Mouse (Mus musculus) stomach, embryonic 15.5 days (tissue): ENCODE results near the gene Fcgr3. TPM values are rescaled to one million over a fixed set of nuclear protein-coding genes. Genes with fewer than 3 reads are reported as not detected.
A peak's percentile ranks its signal among the peaks of the same experiment; 100 is the strongest.
"Not testable (repeated sequence)": the region's sequence is repeated elsewhere in the genome, so short reads cannot be mapped to it uniquely, and the experiment has no call there.

Experiments
- ATAC-seq: fragments of 200-750 bp; cut with Nextera tagmentation; 2 replicates; pipeline ENCODE4 v1.8.0; 2017; ENCODE audit warnings: low read depth, moderate number of reproducible peaks, moderate TSS enrichment; ENCODE audit not compliant: insufficient read depth, low FRiP score
- H3K27ac ChIP-seq: fragments of 300-500 bp; sonication (generic); 2 replicates; pipeline ENCODE4 v1.5.1; 2015; ENCODE audit warnings: mild to moderate bottlenecking, inconsistent platforms
- H3K27me3 ChIP-seq: fragments of 300-500 bp; sonication (generic); replicated peaks from 2 replicates; pipeline ENCODE4 v1.6.1; 2015; ENCODE audit warnings: inconsistent platforms
- H3K36me3 ChIP-seq: fragments of 300-500 bp; sonication (generic); 2 replicates; pipeline ENCODE4 v1.6.1; 2015; ENCODE audit warnings: inconsistent platforms
- H3K4me1 ChIP-seq: fragments of 300-500 bp; sonication (generic); 2 replicates; pipeline ENCODE4 v1.6.1; 2015; ENCODE audit warnings: inconsistent platforms
- H3K4me2 ChIP-seq: fragments of 300-500 bp; sonication (generic); 2 replicates; pipeline ENCODE4 v1.6.1; 2015; ENCODE audit warnings: mild to moderate bottlenecking, inconsistent platforms
- H3K4me3 ChIP-seq: fragments of 300-500 bp; sonication (generic); replicated peaks from 2 replicates; pipeline ENCODE4 v1.5.1; 2015; ENCODE audit warnings: inconsistent platforms
- H3K9ac ChIP-seq: fragments of 300-500 bp; sonication (generic); 2 replicates; pipeline ENCODE4 v1.6.1; 2015; ENCODE audit warnings: inconsistent platforms
- H3K9me3 ChIP-seq: fragments of 300-500 bp; sonication (generic); 2 replicates; pipeline ENCODE4 v1.6.1; 2016; ENCODE audit warnings: inconsistent platforms
- WGBS: fragments of 180-500 bp; shearing (Covaris S2); methylation state at CpG from one replicate; pipeline ENCODE4 v1.1.7; 2015; 5-methylcytosine and 5-hydroxymethylcytosine counted together
- polyA plus RNA-seq: library from polyadenylated mRNA; unstranded; fragments of >200 nt; fragmentation: Nextera tagmentation; extraction: Ambion mirVana; gene quantifications from 2 replicates; pipeline ENCODE4 v1.2.1, GENCODE M21; 2015

Gene Fcgr3
- polyA plus RNA-seq, 1 experiment from 2014 or later, result 18.7 TPM

- under 1% methylated on average over 40 of the region's 40 CpGs for WGBS
- H3K4me3 ChIP-seq, result peak overlapping the region; percentile 66
These were observed 37.2 kb upstream of the Fcgr3 start for GRCm38 (mm10) chr1:171101733-171102546.

DNA sequence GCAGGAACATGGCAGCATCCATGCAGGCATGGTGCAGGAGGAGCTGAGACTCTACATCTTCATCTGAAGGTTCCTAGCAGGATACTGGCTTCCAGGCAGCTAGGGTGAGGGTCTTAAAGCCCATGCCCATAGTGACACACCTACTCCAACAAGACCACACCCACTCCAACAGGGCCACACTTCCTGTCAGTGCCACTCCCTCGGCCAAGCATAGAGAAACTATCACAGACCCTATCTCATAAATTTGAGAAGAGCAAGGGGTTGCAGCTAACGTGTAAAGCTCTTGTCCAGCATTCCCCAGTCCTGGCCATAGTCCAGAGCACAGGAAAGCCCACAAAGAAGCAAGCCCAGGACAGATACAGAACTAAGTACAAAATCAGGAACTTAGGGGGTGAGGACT lies 36.3 kb upstream of the Fcgr3 start:
- Histone ChIP-seq H3K27me3 (no peaks in the 10 kb centered on the region), H3K9me3 (no peaks in the 10 kb centered on the region), H3K9ac (no peak overlapping the region), H3K4me2 (no peak overlapping the region), H3K4me1 (0 out of 2 replicates have a peak, but pooled peaks cover 4% of the 10 kb centered on the region), H3K4me3 (no peak overlapping the region), H3K27ac (no peak overlapping the region), H3K36me3 (no peaks in the 10 kb centered on the region)
- WGBS, result 37% methylated on average over 2 of the region's 2 CpGs
- ATAC-seq, result no peak

More at GRCm38 (mm10) chr1:171101733-171102546, 37.2 kb upstream of the Fcgr3 start:
- ATAC-seq, result peak; percentile 74
- Histone ChIP-seq H3K4me2 (peak overlapping the region; percentile 64), H3K9me3 (no peaks in the 10 kb centered on the region), H3K36me3 (no peaks in the 10 kb centered on the region), H3K4me1 (0 out of 2 replicates have a peak, but pooled peaks cover 4% of the 10 kb centered on the region), H3K27me3 (no peaks in the 10 kb centered on the region), H3K27ac (peak overlapping the region; percentile 74), H3K9ac (peak overlapping the region; percentile 12; the same call in 1 of the 2 replicates)

GRCm38 (mm10) chr1:171097612-171098011 lies 32.9 kb upstream of the Fcgr3 start:
- WGBS, result 35% methylated on average over 2 of the region's 2 CpGs

DNA sequence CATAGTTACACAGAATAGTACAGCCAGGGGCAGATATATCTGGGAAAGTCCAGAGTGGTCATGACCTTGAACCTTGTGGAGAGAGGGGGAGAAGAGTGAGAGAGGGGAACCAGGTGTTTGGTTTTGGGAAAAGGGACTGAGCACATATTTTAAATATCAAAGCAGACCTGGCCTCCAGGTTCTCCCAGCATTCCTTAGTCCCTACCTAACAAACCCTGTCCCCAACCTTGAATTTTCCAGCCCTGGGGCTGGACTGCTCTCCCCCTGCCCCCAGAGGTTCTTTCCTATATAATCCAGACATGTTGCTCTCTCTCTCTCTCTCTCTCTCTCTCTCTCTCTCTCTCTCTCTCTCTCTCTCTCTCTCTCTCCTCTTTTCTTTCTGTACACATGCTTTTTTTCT lies 32.4 kb upstream of the Fcgr3 start:
- no peak overlapping the region for H3K4me2 ChIP-seq
- H3K9me3 ChIP-seq, result no peaks in the 10 kb centered on the region
- no peak overlapping the region for H3K27ac ChIP-seq
- no peaks in the 10 kb centered on the region for H3K36me3 ChIP-seq
- 0 out of 2 replicates have a peak, but pooled peaks cover 3% of the 10 kb centered on the region for H3K4me1 ChIP-seq
- no peaks in the 10 kb centered on the region for H3K27me3 ChIP-seq
- H3K9ac ChIP-seq, result no peak overlapping the region
- H3K4me3 ChIP-seq, result no peak overlapping the region
- ATAC-seq, result no peak

More at GRCm38 (mm10) chr1:171097612-171098011, 32.9 kb upstream of the Fcgr3 start:
- Histone ChIP-seq H3K27ac (no peak overlapping the region), H3K4me3 (no peak overlapping the region), H3K4me2 (no peak overlapping the region), H3K9ac (no peak overlapping the region), H3K36me3 (no peaks in the 10 kb centered on the region), H3K4me1 (0 out of 2 replicates have a peak, but pooled peaks cover 3% of the 10 kb centered on the region), H3K27me3 (no peaks in the 10 kb centered on the region), H3K9me3 (no peaks in the 10 kb centered on the region)
- no peak for ATAC-seq

- H3K4me3 ChIP-seq, result 0 out of 2 replicates have a peak overlapping the region, but pooled peaks have one; percentile 2
- H3K9me3 ChIP-seq, result no peaks in the 10 kb centered on the region
- 16% methylated on average over 10 of the region's 10 CpGs for WGBS
- 0 out of 2 replicates have a peak, but pooled peaks cover 3% of the 10 kb centered on the region for H3K4me1 ChIP-seq
- H3K27me3 ChIP-seq, result no peaks in the 10 kb centered on the region
- H3K27ac ChIP-seq, result peak overlapping the region; percentile 44; the same call in 1 of the 2 replicates
- peak; percentile 57 for ATAC-seq
- no peaks in the 10 kb centered on the region for H3K36me3 ChIP-seq
- H3K4me2 ChIP-seq, result peak overlapping the region; percentile 42
- no peak overlapping the region for H3K9ac ChIP-seq
These were observed 31.6 kb upstream of the Fcgr3 start for GRCm38 (mm10) chr1:171096110-171096964.

GRCm38 (mm10) chr1:171094424-171094823 lies 29.7 kb upstream of the Fcgr3 start:
- Histone ChIP-seq H3K36me3 (no peaks in the 10 kb centered on the region), H3K4me1 (0 out of 2 replicates have a peak, but pooled peaks cover 3% of the 10 kb centered on the region), H3K27ac (no peak overlapping the region), H3K4me2 (no peak overlapping the region), H3K9ac (no peak overlapping the region), H3K9me3 (no peaks in the 10 kb centered on the region), H3K27me3 (no peaks in the 10 kb centered on the region), H3K4me3 (no peak overlapping the region)
- no peak for ATAC-seq
- WGBS, result 57% methylated on average over 4 of the region's 4 CpGs

DNA sequence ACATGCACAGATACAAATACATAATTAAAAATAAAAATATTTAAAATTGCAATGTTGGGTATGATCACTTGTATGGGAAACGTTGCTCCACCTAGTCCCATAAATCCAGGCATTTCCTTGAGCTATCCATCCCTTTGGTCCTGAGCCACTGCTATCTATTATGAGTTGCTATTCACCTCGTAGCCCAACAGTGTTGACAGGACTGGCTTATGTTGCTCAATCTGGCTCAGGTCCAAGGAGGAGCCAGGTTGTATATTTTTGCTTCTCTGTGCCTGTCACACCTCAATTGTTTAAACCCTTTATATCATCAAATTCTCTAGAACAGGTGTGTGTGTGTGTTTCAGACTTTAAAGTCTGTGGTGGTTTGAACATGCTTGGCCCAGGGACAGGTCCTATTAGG lies 26.0 kb upstream of the Fcgr3 start:
- ATAC-seq, result no peak
- no peaks in the 10 kb centered on the region for H3K9me3 ChIP-seq
- no peak overlapping the region for H3K9ac ChIP-seq
- no peak overlapping the region for H3K27ac ChIP-seq
- H3K4me3 ChIP-seq, result no peak overlapping the region
- no peak overlapping the region for H3K4me2 ChIP-seq
- no peaks in the 10 kb centered on the region for H3K36me3 ChIP-seq
- H3K4me1 ChIP-seq, result 0 out of 2 replicates have a peak, but pooled peaks cover 1% of the 10 kb centered on the region
- peaks cover 4% of the 10 kb centered on the region for H3K27me3 ChIP-seq
- WGBS, result 49% methylated on average over 2 of the region's 2 CpGs

DNA sequence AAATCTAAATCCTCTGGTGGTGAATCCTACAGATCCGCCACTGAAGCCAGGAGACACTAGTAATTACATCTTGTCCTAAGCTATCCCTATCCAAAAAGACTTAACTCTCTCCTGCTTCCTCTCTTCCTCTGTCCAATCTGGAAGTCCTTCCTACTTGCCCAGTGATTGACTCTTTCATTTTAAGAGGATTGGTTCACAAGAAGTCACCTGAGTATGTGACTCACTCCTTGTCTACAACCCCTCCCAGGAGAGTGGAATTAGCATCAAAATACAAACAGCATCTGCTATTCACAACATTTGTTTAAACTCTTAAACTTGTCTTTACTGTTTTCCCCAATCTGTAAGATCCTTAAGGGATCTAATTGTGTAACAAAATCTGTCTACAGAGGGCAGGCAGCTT lies 25.2 kb upstream of the Fcgr3 start:
- no peak overlapping the region for H3K4me3 ChIP-seq
- ATAC-seq, result no peak

DNA sequence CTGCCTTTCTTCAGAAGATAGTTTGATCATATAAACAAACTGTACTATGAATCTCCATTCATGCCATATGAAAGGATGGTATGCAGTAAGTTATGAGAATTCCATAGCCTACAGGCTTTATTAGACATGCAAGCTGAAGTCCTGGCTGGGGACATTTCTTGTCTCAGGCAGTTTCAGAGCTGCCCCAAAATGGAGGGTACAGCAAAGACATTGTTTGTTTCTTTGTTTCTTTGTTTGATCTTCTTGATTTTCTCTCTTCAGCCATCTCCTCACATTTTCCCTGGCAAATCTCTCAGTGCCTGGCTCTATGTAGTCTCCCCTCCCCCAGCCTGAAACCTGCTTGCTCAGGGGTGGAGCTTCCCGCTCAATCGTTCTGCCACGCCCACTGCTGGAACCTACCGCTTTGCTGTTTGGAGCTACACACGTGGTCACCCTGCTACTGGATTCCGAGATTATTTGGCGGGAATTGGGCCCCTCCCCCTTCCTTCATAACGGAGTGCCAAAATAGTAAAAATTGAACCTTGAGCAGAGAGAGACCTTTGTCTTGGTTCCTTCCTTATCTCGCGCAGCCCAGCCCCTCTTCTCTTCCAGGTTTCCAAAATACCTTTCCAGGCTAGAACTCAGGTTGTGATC lies 23.6 kb upstream of the Fcgr3 start:
- not testable (repeated sequence) for H3K27ac ChIP-seq, H3K27me3 ChIP-seq, ATAC-seq, H3K9me3 ChIP-seq, H3K9ac ChIP-seq, H3K36me3 ChIP-seq, H3K4me1 ChIP-seq
- peak overlapping the region; percentile 40 for H3K4me2 ChIP-seq
- 0 out of 2 replicates have a peak overlapping the region, but pooled peaks have one; percentile 16 for H3K4me3 ChIP-seq
- 4% methylated on average over 10 of the region's 10 CpGs for WGBS

More for the DNA sequence above, 25.2 kb upstream of the Fcgr3 start:
- Histone ChIP-seq H3K9me3 (no peaks in the 10 kb centered on the region), H3K9ac (no peak overlapping the region), H3K4me1 (no peaks in the 10 kb centered on the region), H3K27ac (no peak overlapping the region), H3K4me2 (no peak overlapping the region), H3K27me3 (peaks cover 4% of the 10 kb centered on the region), H3K36me3 (no peaks in the 10 kb centered on the region)
- WGBS, result 90% methylated on average over 1 of the region's 1 CpGs

DNA sequence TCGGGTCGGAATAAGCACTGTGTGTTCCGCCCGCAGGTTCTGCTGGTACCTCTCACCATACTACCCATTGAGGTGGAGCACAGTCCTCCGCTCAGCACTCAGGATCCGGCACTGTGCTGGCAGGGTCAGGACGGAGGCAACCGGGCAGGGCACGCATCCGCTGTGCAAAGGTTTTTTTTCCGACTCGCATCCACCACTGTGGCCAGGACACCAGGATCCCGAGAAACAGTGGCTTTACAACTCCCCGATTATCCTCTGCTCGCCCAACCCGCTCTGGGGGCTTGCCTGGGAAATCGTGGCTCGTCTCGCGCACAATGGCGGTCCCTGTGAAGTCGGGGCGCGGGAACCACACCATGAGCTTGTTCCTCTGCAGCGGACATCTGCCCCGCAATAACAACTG lies 21.0 kb upstream of the Fcgr3 start:
- no peak for ATAC-seq
- H3K4me3 ChIP-seq, result peak overlapping the region; percentile 45
- under 1% methylated on average over 26 of the region's 26 CpGs for WGBS
- H3K4me1 ChIP-seq, result no peaks in the 10 kb centered on the region
- peaks cover 9% of the 10 kb centered on the region for H3K27me3 ChIP-seq
- H3K27ac ChIP-seq, result no peak overlapping the region
- H3K4me2 ChIP-seq, result peak overlapping the region; percentile 80
- no peaks in the 10 kb centered on the region for H3K9me3 ChIP-seq
- H3K9ac ChIP-seq, result no peak overlapping the region
- H3K36me3 ChIP-seq, result no peaks in the 10 kb centered on the region

GRCm38 (mm10) chr1:171081512-171082231 lies 16.9 kb upstream of the Fcgr3 start:
- H3K4me2 ChIP-seq, result not testable (repeated sequence)
- peaks cover 12% of the 10 kb centered on the region for H3K27me3 ChIP-seq
- 34% methylated on average over 13 of the region's 17 CpGs for WGBS

More at GRCm38 (mm10) chr1:171081512-171082231, 16.9 kb upstream of the Fcgr3 start:
- not testable (repeated sequence) for H3K9me3 ChIP-seq, H3K4me3 ChIP-seq, H3K9ac ChIP-seq, H3K36me3 ChIP-seq, H3K4me1 ChIP-seq, H3K27ac ChIP-seq
- peak; percentile 58 for ATAC-seq
